Mouse (Mus musculus) neural tube, embryonic 15.5 days (tissue): ENCODE results near the gene Mylk. TPM values are rescaled to one million over a fixed set of nuclear protein-coding genes. Genes with fewer than 3 reads are reported as not detected.

ENCODE experiments used
- ATAC-seq: fragments of 200-750 bp; cut with Nextera tagmentation; 2 replicates; pipeline ENCODE4 v1.8.0; 2017; ENCODE audit warnings: mild to moderate bottlenecking, moderate TSS enrichment, moderate library complexity; ENCODE audit not compliant: low FRiP score
- H3K27ac ChIP-seq: fragments of 300-500 bp; sonication (generic); replicated peaks from 2 replicates; pipeline ENCODE4 v1.5.1; 2015; ENCODE audit warnings: mild to moderate bottlenecking, inconsistent platforms
- H3K27me3 ChIP-seq: fragments of 300-500 bp; sonication (generic); replicated peaks from 2 replicates; pipeline ENCODE4 v1.6.1; 2015; ENCODE audit warnings: inconsistent platforms
- H3K36me3 ChIP-seq: fragments of 300-500 bp; sonication (generic); 2 replicates; pipeline ENCODE4 v1.6.1; 2015; ENCODE audit warnings: inconsistent platforms
- H3K4me1 ChIP-seq: fragments of 300-500 bp; sonication (generic); 2 replicates; pipeline ENCODE4 v1.6.1; 2015; ENCODE audit warnings: inconsistent platforms
- H3K4me2 ChIP-seq: fragments of 300-500 bp; sonication (generic); 2 replicates; pipeline ENCODE4 v1.6.1; 2015; ENCODE audit warnings: inconsistent platforms, mild to moderate bottlenecking, moderate library complexity
- H3K4me3 ChIP-seq: fragments of 300-500 bp; sonication (generic); replicated peaks from 2 replicates; pipeline ENCODE4 v1.5.1; 2015; ENCODE audit warnings: mild to moderate bottlenecking, inconsistent platforms
- H3K9ac ChIP-seq: fragments of 300-500 bp; sonication (generic); replicated peaks from 2 replicates; pipeline ENCODE4 v1.6.1; 2015; ENCODE audit warnings: mild to moderate bottlenecking, inconsistent platforms
- H3K9me3 ChIP-seq: fragments of 300-500 bp; sonication (generic); replicated peaks from 2 replicates; pipeline ENCODE4 v1.6.1; 2016; ENCODE audit warnings: inconsistent platforms
- WGBS: fragments of 180-500 bp; shearing (Covaris S2); methylation state at CpG from one replicate; pipeline ENCODE4 v1.1.7; 2015; ENCODE audit warnings: mixed read lengths; 5-methylcytosine and 5-hydroxymethylcytosine counted together
- polyA plus RNA-seq: library from polyadenylated mRNA; unstranded; fragments of >200 nt; fragmentation: Nextera tagmentation; extraction: Ambion mirVana; gene quantifications from 2 replicates; pipeline ENCODE4 v1.2.1, GENCODE M21; 2015

The Mylk gene
- polyA plus RNA-seq, 1 experiment from 2014 or later = 4.5 TPM

DNA sequence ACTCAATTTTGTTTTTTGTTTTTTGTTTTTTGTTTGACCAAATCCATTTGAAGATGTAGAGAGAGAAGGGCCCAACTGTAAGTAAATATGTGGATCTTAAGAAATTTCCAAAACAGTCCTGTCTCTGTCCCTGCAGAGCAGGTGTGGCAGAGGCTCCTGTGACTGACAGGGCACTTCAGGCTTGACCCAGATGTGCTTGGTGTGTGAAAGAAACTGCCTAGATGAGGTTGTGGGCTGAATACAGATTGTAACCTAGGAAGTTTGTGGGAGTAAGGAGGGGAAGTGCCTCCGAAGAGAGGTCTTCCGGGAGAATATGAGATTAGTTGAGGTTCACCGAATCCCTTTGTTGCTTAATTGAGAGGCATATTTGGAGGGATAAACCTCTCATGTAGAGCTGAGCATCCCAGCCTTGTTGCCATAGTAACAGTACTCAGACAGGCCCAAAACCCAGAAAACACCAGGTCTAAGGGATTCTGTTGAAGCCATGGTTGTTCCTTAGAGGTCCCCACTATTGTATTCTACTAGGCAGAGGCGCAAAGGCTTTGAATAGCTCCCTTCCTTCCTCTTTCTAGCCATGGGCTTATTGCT, 27.5 kb downstream of the Mylk start:
- H3K36me3 ChIP-seq = no peaks in the 10 kb centered on the region
- no peak overlapping the region for H3K4me3 ChIP-seq
- H3K9me3 ChIP-seq = no peaks in the 10 kb centered on the region
- H3K27me3 ChIP-seq = no peaks in the 10 kb centered on the region
- WGBS = 17% methylated on average over 4 of the region's 4 CpGs
- H3K4me2 ChIP-seq = no peak overlapping the region
- no peak overlapping the region for H3K27ac ChIP-seq
- H3K9ac ChIP-seq = no peak overlapping the region
- peaks cover 7% of the 10 kb centered on the region; the same call in 1 of the 2 replicates for H3K4me1 ChIP-seq
- peak; percentile 68; the same call in 1 of the 2 replicates for ATAC-seq

GRCm38 (mm10) chr16:34782442-34782841, 37.4 kb downstream of the Mylk start:
- WGBS = 70% methylated on average over 1 of the region's 1 CpGs
- Histone ChIP-seq H3K36me3 (no peaks in the 10 kb centered on the region), H3K4me3 (no peak overlapping the region), H3K9me3 (no peaks in the 10 kb centered on the region), H3K4me1 (no peaks in the 10 kb centered on the region), H3K27ac (no peak overlapping the region), H3K4me2 (no peak overlapping the region), H3K27me3 (no peaks in the 10 kb centered on the region), H3K9ac (no peak overlapping the region)
- ATAC-seq = no peak

DNA sequence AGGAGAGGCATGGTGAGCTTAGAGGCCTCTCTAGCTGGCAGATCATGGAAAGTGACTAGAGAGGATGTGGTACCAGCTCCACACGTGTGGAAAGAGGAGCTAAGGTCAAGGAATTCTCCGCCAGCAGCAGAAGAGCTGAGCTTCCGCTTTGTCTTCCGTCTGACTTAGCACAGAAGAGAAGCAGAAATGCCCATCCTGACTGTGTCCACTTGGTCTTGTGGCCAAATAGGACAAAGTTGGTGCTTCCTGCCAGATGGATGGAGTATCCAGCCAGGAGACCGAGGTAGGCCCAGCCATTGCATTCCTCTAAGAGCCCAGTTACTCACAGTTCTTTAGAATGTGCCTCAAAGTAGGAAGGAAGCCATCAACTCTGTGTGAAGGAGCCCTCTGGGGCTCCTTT, 38.5 kb downstream of the Mylk start:
- ATAC-seq = no peak
- Histone ChIP-seq H3K4me1 (no peaks in the 10 kb centered on the region), H3K27ac (no peak overlapping the region), H3K9me3 (no peaks in the 10 kb centered on the region), H3K4me3 (no peak overlapping the region), H3K4me2 (no peak overlapping the region), H3K36me3 (no peaks in the 10 kb centered on the region), H3K9ac (no peak overlapping the region), H3K27me3 (no peaks in the 10 kb centered on the region)
- WGBS = 84% methylated on average over 5 of the region's 5 CpGs

- no peak overlapping the region for H3K4me2 ChIP-seq
- H3K36me3 ChIP-seq = no peaks in the 10 kb centered on the region
- H3K27ac ChIP-seq = no peak overlapping the region
- no peak overlapping the region for H3K4me3 ChIP-seq
- ATAC-seq = no peak
- no peaks in the 10 kb centered on the region for H3K9me3 ChIP-seq
- no peaks in the 10 kb centered on the region for H3K4me1 ChIP-seq
- no peak overlapping the region for H3K9ac ChIP-seq
- no peaks in the 10 kb centered on the region for H3K27me3 ChIP-seq
- 79% methylated on average over 4 of the region's 4 CpGs for WGBS
Observed at GRCm38 (mm10) chr16:34784675-34785074, 39.7 kb downstream of the Mylk start.

- no peaks in the 10 kb centered on the region for H3K4me1 ChIP-seq
- 79% methylated on average over 1 of the region's 1 CpGs for WGBS
- H3K4me3 ChIP-seq = no peak overlapping the region
- no peak overlapping the region for H3K9ac ChIP-seq
- H3K27ac ChIP-seq = no peak overlapping the region
- H3K9me3 ChIP-seq = no peaks in the 10 kb centered on the region
- H3K36me3 ChIP-seq = no peaks in the 10 kb centered on the region
- H3K4me2 ChIP-seq = no peak overlapping the region
- no peak for ATAC-seq
- H3K27me3 ChIP-seq = no peaks in the 10 kb centered on the region
Observed at GRCm38 (mm10) chr16:34792555-34792954, 47.5 kb downstream of the Mylk start.

DNA sequence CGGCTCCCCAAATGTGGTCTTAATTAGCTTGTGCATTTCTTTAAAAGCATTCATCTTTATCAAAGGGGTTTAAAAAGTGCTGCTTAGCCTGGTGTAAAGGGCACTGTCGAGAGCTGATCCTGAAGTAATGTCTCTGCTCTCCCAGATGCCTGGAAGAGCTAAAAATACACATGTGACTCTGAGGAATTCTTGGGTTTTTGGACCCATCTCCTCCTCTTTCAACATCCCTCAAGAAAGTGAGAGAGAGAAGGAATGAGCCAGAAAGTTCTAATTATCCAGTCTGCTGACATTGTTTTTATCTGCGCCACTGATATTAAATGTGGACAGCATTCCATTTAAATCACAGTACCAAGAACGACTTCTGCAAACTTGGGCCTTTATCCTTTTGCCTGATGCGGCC, 48.0 kb downstream of the Mylk start:
- ATAC-seq = no peak
- Histone ChIP-seq H3K36me3 (no peaks in the 10 kb centered on the region), H3K27ac (no peak overlapping the region), H3K4me1 (no peaks in the 10 kb centered on the region), H3K4me2 (no peak overlapping the region), H3K4me3 (no peak overlapping the region), H3K9ac (no peak overlapping the region), H3K9me3 (no peaks in the 10 kb centered on the region), H3K27me3 (no peaks in the 10 kb centered on the region)
- WGBS = 74% methylated on average over 5 of the region's 5 CpGs

GRCm38 (mm10) chr16:34801222-34801621, 56.2 kb downstream of the Mylk start:
- H3K27me3 ChIP-seq = no peaks in the 10 kb centered on the region
- ATAC-seq = no peak
- no peak overlapping the region for H3K4me3 ChIP-seq

GRCm38 (mm10) chr16:34804286-34805010, 59.4 kb downstream of the Mylk start:
- no peak for ATAC-seq
- Histone ChIP-seq H3K9me3 (no peaks in the 10 kb centered on the region), H3K27me3 (no peaks in the 10 kb centered on the region), H3K4me2 (no peak overlapping the region), H3K36me3 (no peaks in the 10 kb centered on the region), H3K27ac (no peak overlapping the region), H3K4me3 (no peak overlapping the region), H3K4me1 (peaks cover 12% of the 10 kb centered on the region), H3K9ac (no peak overlapping the region)
- WGBS = 50% methylated on average over 11 of the region's 11 CpGs

More at GRCm38 (mm10) chr16:34801222-34801621, 56.2 kb downstream of the Mylk start:
- WGBS = 82% methylated on average over 5 of the region's 5 CpGs
- H3K4me1 ChIP-seq = no peaks in the 10 kb centered on the region
- H3K27ac ChIP-seq = no peak overlapping the region
- no peak overlapping the region for H3K4me2 ChIP-seq
- H3K36me3 ChIP-seq = no peaks in the 10 kb centered on the region
- H3K9ac ChIP-seq = no peak overlapping the region
- no peaks in the 10 kb centered on the region for H3K9me3 ChIP-seq

GRCm38 (mm10) chr16:34806883-34807767, 62.1 kb downstream of the Mylk start:
- Histone ChIP-seq H3K4me1 (peaks cover 12% of the 10 kb centered on the region), H3K27ac (no peak overlapping the region), H3K36me3 (no peaks in the 10 kb centered on the region), H3K4me2 (no peak overlapping the region), H3K27me3 (no peaks in the 10 kb centered on the region), H3K4me3 (no peak overlapping the region), H3K9ac (no peak overlapping the region), H3K9me3 (no peaks in the 10 kb centered on the region)
- no peak for ATAC-seq
- WGBS = 35% methylated on average over 16 of the region's 16 CpGs

DNA sequence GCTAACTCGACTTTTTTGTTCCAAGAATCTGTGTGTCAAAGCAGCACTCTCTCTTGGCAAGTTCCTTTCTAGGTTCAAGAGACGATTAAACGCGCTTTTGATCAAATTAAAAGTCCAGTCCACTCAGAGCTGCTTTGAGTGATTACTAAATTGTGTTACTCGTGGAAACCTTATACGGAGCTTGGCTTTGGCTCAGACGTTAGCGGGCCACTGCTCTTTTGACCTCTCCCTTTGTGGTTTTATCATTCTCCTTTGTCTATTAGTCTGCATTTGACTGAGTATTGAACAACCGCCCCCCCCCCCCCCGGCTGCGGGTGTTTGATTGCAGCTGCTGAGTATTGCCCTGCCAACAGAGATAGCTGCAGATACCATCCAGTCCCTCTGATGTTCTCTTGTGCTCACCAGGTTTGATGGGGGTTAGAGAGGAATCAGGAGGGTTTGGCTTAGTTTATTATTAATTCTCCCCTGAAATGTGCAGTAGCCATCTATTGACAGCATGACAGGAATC, 62.8 kb downstream of the Mylk start:
- Histone ChIP-seq H3K27ac (no peak overlapping the region), H3K27me3 (no peaks in the 10 kb centered on the region), H3K9ac (no peak overlapping the region), H3K9me3 (no peaks in the 10 kb centered on the region), H3K4me3 (no peak overlapping the region), H3K36me3 (no peaks in the 10 kb centered on the region), H3K4me2 (no peak overlapping the region), H3K4me1 (peaks cover 12% of the 10 kb centered on the region)
- ATAC-seq = no peak
- 17% methylated on average over 11 of the region's 11 CpGs for WGBS

GRCm38 (mm10) chr16:34812165-34812564, 67.2 kb downstream of the Mylk start:
- Histone ChIP-seq H3K4me2 (no peak overlapping the region), H3K9ac (no peak overlapping the region), H3K4me1 (peaks cover 10% of the 10 kb centered on the region), H3K36me3 (no peaks in the 10 kb centered on the region), H3K27me3 (no peaks in the 10 kb centered on the region), H3K27ac (no peak overlapping the region), H3K4me3 (no peak overlapping the region), H3K9me3 (no peaks in the 10 kb centered on the region)
- 83% methylated on average over 2 of the region's 2 CpGs for WGBS
- ATAC-seq = no peak
